Mouse (Mus musculus): Measurements from ENCODE around the gene Frem1. TPM values are rescaled to one million over a fixed set of nuclear protein-coding genes. Genes with fewer than 3 reads are reported as not detected.

Frem1 gene
- polyA plus RNA-seq, 1 experiment = not detected

DNA sequence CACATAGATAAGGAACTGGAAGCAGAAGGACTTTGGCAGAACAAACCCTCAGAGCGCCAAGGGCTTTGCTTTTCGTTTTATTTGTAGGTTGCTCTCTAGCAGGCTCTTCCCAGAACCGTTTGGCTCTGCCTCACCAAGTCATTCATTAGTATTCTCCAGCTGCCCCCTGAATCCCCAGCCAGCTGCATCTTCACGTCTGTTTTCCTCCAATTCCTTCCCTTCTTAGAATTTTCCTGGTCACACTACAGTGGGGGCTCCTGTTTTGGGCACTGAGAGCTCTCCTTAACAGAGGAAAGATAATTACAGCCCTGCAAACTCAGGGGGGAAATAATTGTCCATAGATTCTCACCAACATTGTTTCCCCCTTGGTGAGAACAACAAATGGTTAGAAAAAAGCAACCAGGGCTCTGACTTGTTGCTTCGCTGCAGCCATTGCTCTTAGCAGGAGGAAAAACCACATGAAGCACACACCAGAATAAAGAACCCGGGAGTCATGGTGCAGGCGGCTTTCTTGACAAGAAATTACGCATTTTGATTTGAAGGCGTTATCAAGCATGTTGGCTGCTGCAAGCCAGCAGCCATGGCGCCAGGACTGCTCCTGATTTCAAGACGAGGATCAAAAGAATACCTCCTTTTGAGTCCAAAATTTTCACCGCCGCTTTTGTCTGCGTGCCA is 136.0 kb downstream of the Frem1 start:
- TF ChIP-seq GATA1 (IDR thresholded peaks at IDR 0.05; ENCODE audit: low read length) = no peak

DNA sequence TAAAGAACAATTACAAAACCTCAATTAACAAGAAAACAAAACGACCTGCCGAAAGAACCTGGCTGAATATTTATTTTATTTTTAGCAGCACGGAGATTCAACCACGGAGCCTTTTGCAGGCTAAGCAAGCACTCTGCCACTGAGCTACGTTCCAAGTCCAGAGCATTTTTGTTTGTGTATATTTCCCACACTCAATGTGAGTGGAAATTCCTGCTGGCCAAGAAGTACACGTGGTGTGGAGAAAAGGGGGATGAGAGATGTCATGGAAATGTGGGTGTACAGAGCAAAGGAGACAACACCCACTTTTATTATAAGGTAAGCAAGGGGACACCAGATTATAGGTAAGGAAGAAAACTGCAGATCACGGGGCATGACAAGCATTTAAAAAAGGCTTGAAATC is 136.6 kb downstream of the Frem1 start:
- no peak for TF ChIP-seq GATA1 (IDR thresholded peaks at IDR 0.05; ENCODE audit: low read length)

DNA sequence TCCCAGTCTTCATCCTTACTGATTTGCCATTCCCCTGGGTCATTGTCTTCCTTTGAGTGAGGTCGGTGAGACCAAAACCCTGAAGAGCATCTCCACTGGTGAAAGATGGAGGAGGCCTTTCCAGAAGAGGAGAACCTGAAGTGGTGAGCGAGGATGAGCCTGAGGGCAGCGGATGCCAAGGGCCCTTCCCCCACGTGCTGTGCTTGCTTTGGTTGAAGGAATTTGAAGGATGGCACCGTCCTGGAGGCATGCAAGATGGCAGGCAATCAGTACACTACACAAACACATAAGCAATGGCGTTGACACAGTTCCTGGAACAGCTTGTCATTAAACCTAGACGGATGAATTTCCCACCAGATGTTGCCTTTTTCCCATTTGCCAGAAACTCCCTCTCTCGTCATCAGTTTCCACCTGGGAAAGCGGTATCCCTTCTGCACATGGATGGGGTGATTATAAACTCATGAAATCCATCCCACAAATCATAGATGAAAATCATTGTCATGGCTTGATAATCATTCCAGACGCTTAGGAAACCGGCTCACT is 137.5 kb downstream of the Frem1 start:
- TF ChIP-seq GATA1 (IDR thresholded peaks at IDR 0.05; ENCODE audit: low read length) = no peak

DNA sequence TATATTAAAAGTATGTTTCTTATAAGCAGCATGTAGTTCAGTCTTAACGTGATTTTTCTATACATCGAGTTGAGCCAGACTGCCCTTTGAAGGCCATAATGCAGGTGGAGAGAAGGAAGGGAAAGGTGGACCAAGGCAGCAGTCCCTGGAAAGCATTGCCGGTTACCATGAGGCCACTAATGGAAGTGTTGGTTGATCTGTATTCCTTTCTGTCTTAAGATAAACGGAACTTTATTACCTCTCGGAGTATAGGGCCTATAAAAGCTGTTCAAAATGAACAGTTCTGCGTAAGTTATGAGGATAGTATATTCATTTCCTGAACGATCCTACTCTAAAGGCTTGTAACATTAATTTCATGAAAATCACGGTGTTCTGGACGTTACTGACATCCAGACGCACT is 156.9 kb downstream of the Frem1 start:
- TF ChIP-seq GATA1 (IDR thresholded peaks at IDR 0.05; ENCODE audit: low read length) = no peak

GRCm38 (mm10) chr4:82892247-82892646 is 159.9 kb downstream of the Frem1 start:
- no peak for TF ChIP-seq GATA1 (IDR thresholded peaks at IDR 0.05; ENCODE audit: low read length)

- TF ChIP-seq GATA1 (IDR thresholded peaks at IDR 0.05; ENCODE audit: low read length) = no peak
Measured at GRCm38 (mm10) chr4:82891566-82891965, 160.6 kb downstream of the Frem1 start.

DNA sequence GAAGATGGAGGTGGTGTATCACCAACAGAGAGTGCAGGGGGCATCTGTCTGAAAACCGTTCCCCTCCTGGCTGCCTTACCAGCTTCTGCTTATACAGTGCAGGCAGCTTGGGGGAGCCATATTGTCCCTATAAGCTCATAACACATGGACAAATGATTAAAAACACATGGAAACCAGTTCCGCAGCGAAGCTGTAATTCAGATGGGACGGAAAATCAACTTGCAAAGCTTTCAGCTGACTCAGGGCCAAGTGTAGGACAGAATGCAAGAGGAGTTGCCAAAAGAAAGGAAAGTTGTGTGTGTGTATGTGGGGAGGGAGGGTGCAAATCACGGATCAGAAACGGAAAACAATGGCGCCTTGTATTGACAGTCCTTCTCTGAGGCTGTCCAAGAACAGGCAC is 161.1 kb downstream of the Frem1 start:
- no peak for TF ChIP-seq GATA1 (IDR thresholded peaks at IDR 0.05; ENCODE audit: low read length)

DNA sequence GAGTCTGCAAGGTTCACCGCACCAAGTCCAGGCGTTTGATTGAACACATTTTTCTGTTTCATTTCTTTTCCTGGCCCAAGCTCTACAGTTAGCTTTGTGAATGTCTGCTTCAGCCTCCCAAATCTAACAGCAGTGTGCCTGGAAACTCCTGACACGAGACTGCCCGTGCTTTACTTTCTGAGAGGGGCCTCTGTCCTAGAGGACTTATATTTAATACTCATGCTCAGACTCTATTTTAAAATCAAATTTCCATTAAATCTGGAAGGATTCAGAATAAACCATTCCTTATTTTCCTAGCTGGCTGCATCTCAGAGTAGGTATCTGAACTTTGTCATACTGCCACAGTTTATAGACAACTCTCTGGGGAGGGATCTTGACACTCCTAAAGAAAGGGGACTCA is 161.6 kb downstream of the Frem1 start:
- no peak for TF ChIP-seq GATA1 (IDR thresholded peaks at IDR 0.05; ENCODE audit: low read length)

- TF ChIP-seq GATA1 (IDR thresholded peaks at IDR 0.05; ENCODE audit: low read length) = no peak
Measured at GRCm38 (mm10) chr4:82886148-82886547, 166.0 kb downstream of the Frem1 start.

DNA sequence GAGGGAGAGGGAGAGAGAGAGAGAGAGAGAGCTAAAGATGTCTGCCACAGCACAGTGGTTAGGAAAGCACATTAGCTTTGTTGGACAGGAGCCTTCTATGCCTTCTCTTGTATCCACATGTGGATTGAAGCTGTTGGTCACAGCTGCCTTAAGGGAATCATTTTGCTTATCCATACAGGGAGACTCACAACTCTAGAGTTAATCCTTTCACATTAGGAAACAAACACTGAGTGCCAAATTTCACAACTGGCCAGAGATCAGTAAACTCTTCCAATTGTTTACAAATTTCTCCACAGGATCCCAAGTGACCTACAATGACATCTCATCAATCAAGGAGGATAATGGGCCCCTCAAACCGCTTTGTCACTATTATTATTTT is 166.6 kb downstream of the Frem1 start:
- no peak for TF ChIP-seq GATA1 (IDR thresholded peaks at IDR 0.05; ENCODE audit: low read length)

DNA sequence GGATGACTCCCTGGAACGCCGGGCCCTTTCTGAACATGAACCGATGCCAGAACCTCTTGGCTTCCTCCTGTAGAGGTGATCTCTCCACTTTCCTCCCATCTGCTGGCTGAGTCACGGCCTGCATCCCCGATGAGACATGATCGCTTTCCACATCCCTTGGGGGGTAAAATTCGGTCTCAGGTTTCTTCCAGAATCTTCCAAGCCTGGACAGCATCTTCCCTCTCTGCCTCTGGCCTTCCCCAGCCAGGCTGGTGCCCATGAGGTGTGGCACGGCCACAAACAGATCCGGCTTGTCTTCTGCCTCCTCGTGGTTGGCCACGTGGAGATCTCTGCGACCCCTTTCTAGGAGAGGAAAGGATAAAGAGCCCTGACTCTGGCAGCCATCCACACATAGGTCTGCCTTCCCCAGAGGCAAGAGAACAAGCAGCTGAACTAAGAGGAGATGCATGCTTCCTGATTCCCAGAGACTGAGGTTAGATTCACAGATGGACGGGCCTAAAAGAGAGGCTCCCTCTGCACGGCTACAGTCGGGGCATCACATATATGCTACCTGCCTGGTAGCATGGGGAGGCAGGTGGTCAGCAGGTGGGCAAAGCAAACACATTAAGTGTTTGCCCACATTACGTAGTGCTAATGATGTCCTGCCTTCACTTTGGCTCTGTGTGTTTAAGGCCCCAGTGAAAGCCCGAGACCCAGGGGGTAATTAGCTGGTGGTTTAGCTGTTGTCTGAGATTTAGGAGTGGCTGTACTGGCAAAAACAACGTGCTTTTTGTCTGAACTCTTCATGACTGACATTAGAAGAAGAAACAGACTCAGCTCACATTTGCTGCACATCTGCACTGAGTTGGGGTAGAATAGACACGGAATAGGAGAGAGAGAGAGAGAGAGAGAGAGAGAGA is 167.3 kb downstream of the Frem1 start, which contains the start of gene Cer1:
Gene Cer1 (minus strand): TSS at position 513 of the 899 bp plus-strand sequence.
- TF ChIP-seq GATA1 (IDR thresholded peaks at IDR 0.05; ENCODE audit: low read length) = no peak

GRCm38 (mm10) chr4:82882500-82882899 is 169.6 kb downstream of the Frem1 start:
- TF ChIP-seq GATA1 (IDR thresholded peaks at IDR 0.05; ENCODE audit: low read length) = no peak

DNA sequence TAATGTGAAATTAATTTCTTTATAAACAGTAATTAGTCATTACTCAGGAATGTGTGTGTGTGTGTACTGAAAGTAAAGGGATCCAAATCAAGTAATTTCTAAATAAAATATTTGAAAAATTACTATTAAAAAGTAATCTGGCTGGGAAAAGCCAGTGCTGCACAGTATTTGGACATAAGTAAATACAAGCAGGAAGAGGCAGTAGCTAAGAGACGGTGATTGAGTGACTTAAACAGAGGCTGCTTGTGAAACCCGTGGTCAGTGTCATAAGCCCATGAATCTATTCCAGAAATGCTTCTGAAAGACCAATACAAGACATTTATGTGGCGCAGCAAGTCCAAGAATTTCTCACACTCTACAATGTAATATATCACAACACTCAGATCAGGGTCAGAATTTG is 170.8 kb downstream of the Frem1 start:
- no peak for TF ChIP-seq GATA1 (IDR thresholded peaks at IDR 0.05; ENCODE audit: low read length)

DNA sequence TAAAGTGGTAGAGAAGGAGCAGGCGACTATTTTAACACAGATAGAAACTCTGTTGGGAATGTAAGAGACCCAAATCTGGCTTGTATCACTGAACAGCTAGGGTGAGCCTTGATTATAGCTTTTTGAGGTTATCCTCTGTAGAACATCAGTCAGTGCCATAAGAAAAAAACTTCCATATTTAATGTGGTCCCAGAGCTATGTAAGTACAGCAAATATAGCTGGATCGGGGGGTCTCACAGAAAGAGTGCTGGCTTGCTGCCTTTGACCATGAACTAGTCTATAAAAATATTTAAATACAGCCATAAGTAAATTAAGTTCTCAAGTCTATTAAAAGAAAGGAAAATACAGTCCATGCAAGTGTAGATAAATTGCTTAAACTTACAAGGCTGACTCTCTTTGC is 171.9 kb downstream of the Frem1 start:
- no peak for TF ChIP-seq GATA1 (IDR thresholded peaks at IDR 0.05; ENCODE audit: low read length)

GRCm38 (mm10) chr4:82879152-82879551 is 173.0 kb downstream of the Frem1 start:
- TF ChIP-seq GATA1 (IDR thresholded peaks at IDR 0.05; ENCODE audit: low read length) = no peak

DNA sequence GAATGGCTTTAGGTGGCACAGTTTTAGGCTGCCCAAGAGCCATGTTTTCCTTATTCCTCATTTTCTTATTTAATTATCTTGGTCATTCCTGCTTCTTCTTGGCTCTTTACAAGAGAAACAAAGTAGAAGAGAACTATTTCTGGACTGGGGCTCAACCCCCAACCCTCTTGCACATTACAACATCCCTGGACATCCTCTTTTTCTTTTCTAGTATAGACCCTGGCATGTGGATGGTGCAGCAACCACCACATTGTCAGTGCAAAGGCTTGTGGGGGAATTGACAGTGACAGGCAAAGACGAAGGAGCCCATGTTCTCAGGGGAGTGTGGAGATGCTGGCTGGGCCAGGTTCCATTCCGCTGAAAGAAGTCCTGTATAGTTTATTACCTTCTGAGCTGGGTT is 175.5 kb downstream of the Frem1 start:
- TF ChIP-seq GATA1 (IDR thresholded peaks at IDR 0.05; ENCODE audit: low read length) = no peak

All from G1E-ER4 (cell line).